Mouse (Mus musculus) stomach, postnatal 0 days (tissue): ENCODE measurements at regions not wholly inside any gene's neighbourhood (a gene's known extent, or its start where the extent isn't known, plus 50 kb on each side); places are given as distances from the start of the nearest gene placed in this dataset.

Experiments
- ATAC-seq: fragments of 200-750 bp; cut with Nextera tagmentation; 2 replicates; pipeline ENCODE4 v1.8.0; 2017; ENCODE audit not compliant: low FRiP score, low TSS enrichment
- DNase-seq: peaks from one replicate; pipeline ENCODE4 v3.0.0-alpha.2; 2016; ENCODE audit warnings: low spot score
- H3K27ac ChIP-seq: fragments of 300-500 bp; sonication (generic); replicated peaks from 2 replicates; pipeline ENCODE4 v1.5.1; 2014; ENCODE audit warnings: mild to moderate bottlenecking, control low read depth
- H3K27me3 ChIP-seq: fragments of 300-500 bp; sonication (generic); 2 replicates; pipeline ENCODE4 v1.6.1; 2014; ENCODE audit warnings: low read length; ENCODE audit not compliant: control insufficient read depth, insufficient read depth
- H3K36me3 ChIP-seq: fragments of 300-500 bp; sonication (generic); 2 replicates; pipeline ENCODE4 v1.6.1; 2014; ENCODE audit warnings: low read length, mixed read lengths; ENCODE audit not compliant: control insufficient read depth, insufficient read depth
- H3K4me1 ChIP-seq: fragments of 300-500 bp; sonication (generic); replicated peaks from 2 replicates; pipeline ENCODE4 v1.6.1; 2014; ENCODE audit warnings: antibody characterized with exemption; ENCODE audit not compliant: control insufficient read depth, insufficient read depth
- H3K4me2 ChIP-seq: fragments of 300-500 bp; sonication (generic); replicated peaks from 2 replicates; pipeline ENCODE4 v1.6.1; 2014; ENCODE audit warnings: low read depth, mild to moderate bottlenecking, control low read depth, moderate library complexity
- H3K4me3 ChIP-seq: fragments of 300-500 bp; sonication (generic); 2 replicates; pipeline ENCODE4 v1.5.1; 2014; ENCODE audit warnings: low read depth, low read length, control low read depth
- H3K9ac ChIP-seq: fragments of 300-500 bp; sonication (generic); 2 replicates; pipeline ENCODE4 v1.6.1; 2014; ENCODE audit warnings: mild to moderate bottlenecking, low read length, control low read depth, mixed read lengths
- H3K9me3 ChIP-seq: fragments of 300-500 bp; sonication (generic); 2 replicates; pipeline ENCODE4 v1.6.1; 2016; ENCODE audit warnings: low read length; ENCODE audit not compliant: control insufficient read depth
- CTCF ChIP-seq: IDR thresholded peaks from 2 replicates; pipeline ENCODE4 v1.5.1; 2016; ENCODE audit warnings: antibody characterized with exemption, low read depth, mild to moderate bottlenecking, moderate library complexity
- EP300 ChIP-seq: optimal IDR thresholded peaks from 2 replicates; pipeline ENCODE3; 2016; ENCODE audit warnings: antibody characterized with exemption
- WGBS: fragments of 180-500 bp; shearing (Covaris S2); extraction: QIAGEN DNeasy Blood & Tissue Kit; methylation state at CpG from one replicate; pipeline ENCODE4 v1.1.7; 2014; 5-methylcytosine and 5-hydroxymethylcytosine counted together

DNA sequence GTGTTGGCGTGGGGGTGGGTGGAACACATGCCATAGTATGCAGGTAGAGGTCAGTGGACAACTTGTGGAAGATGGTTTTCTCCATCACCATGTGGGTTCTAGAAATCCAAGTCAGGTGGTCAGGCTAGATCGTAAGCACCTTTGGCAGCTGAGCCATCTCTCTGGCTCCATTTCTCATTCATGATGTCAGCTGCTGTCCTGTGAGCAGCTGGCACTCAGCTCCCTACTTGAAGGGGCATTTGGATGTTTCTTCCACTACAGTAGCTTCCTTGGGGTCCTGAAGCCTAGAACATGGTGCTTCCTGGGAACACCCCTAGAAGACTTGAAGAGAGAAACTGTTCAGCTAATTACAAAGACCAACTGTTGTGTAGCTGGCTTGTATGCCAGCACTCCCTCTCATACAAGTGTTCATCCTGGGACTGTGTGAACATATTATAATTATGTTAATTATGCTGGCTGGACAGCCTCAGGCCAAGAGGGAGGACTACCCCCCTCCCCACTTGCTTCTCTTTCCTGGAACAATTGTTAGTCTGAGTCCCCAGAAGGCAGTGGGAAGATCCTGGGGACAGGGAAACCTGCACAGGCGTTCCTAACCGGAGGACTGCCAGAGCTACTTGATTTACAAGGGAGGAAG lies 160.4 kb downstream of the C1d start:
- 68% methylated on average over 4 of the region's 4 CpGs for WGBS
- ATAC-seq (no peak), DNase-seq (no peak)
- Histone ChIP-seq H3K9me3 (no peaks in the 10 kb centered on the region), H3K4me2 (no peak overlapping the region), H3K9ac (no peak overlapping the region), H3K27ac (no peak overlapping the region), H3K36me3 (no peaks in the 10 kb centered on the region), H3K4me3 (no peak overlapping the region), H3K4me1 (no peaks in the 10 kb centered on the region), H3K27me3 (no peaks in the 10 kb centered on the region)
- TF ChIP-seq CTCF (no peak), EP300 (no peak)

DNA sequence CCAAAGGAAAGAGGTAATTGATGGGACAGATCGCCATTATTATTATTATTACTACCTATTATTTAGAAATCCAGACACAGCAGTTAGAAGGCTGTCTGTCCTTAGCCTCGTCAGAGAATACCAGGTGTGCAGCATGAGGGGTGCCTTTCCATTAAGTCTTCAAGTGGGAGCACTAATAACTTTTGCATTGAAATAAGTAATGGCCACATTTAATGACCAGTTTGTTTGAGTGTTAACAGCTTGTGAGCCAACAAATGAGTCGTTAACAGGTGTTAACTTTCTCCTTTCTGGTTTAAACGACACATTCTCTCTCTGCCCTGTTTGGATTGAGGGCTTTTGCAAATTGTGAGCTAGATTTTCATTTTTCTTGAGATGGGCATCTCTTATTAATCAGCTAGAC lies 184.8 kb downstream of the C1d start:
- H3K4me1 ChIP-seq, result no peaks in the 10 kb centered on the region
- no peak overlapping the region for H3K9ac ChIP-seq
- H3K4me3 ChIP-seq, result no peak overlapping the region
- no peak for DNase-seq
- no peak for ATAC-seq
- no peaks in the 10 kb centered on the region for H3K36me3 ChIP-seq
- H3K9me3 ChIP-seq, result no peaks in the 10 kb centered on the region
- H3K27ac ChIP-seq, result no peak overlapping the region
- TF ChIP-seq CTCF, result no peak
- no peak for TF ChIP-seq EP300
- no peak overlapping the region for H3K4me2 ChIP-seq
- WGBS, result 43% methylated on average over 4 of the region's 4 CpGs
- no peaks in the 10 kb centered on the region for H3K27me3 ChIP-seq

DNA sequence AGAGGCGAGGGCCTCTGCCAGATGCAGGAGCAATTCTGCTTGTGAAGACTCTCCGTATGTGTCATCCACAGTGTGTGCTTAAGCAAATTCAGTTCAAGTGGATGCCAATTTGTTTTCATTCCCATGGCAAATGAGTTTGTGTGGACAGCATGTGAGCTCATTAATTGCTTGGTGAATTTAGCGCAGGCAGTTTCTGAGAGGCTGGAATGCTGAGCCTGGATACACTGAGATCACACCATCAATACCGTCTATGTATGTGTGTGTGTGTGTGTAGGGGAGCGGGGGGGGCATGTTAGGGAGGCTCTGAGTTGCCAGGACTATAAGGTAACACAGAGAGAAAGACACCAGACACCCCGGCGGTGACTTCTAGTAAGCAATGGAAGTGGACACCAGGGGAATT lies 191.9 kb downstream of the C1d start:
- no peak overlapping the region for H3K4me3 ChIP-seq
- no peak for ATAC-seq
- WGBS, result 88% methylated on average over 7 of the region's 7 CpGs

DNA sequence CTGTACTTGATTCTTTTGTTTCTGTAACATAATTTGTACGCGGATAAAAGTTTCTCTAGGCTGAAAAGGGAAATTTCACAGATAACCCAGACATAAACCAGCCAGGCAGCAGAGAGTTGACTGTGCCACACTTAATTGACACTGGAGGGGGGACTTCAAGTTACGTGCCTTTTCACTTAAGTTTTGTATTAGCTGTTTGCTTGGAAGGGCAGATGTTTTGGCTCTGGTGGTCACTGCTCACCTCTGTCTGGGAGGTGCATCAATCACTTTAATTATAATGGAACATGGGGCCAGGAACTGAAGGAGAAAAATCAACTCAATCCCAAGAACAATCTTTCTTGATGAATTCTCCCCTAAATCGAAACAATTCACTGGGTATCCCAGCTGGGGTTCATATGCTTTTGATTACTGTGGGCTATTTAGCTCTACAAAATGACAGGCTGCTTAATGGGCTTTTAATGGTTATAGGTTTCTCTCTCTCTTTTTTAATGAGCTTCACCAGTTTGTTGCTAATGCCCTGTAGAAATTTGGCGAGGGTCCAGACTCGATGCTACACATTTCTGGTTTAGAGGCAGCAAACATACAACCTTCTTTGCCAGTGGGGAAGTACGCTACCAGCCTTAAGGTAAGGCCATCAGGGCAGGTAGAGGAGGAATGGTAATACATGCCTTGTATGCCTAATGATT lies 193.1 kb downstream of the C1d start:
- 59% methylated on average over 7 of the region's 7 CpGs for WGBS
- DNase-seq (no peak), ATAC-seq (no peak)
- no peak for TF ChIP-seq CTCF
- TF ChIP-seq EP300, result no peak
- Histone ChIP-seq H3K36me3 (no peaks in the 10 kb centered on the region), H3K27ac (no peak overlapping the region), H3K9me3 (no peaks in the 10 kb centered on the region), H3K4me1 (no peaks in the 10 kb centered on the region), H3K27me3 (no peaks in the 10 kb centered on the region), H3K9ac (no peak overlapping the region), H3K4me2 (no peak overlapping the region), H3K4me3 (no peak overlapping the region)

More for the DNA sequence above, 191.9 kb downstream of the C1d start:
- no peak overlapping the region for H3K9ac ChIP-seq
- H3K4me1 ChIP-seq, result no peaks in the 10 kb centered on the region
- DNase-seq, result no peak
- TF ChIP-seq CTCF (no peak), EP300 (no peak)
- no peaks in the 10 kb centered on the region for H3K9me3 ChIP-seq
- no peak overlapping the region for H3K27ac ChIP-seq
- no peaks in the 10 kb centered on the region for H3K27me3 ChIP-seq
- H3K4me2 ChIP-seq, result no peak overlapping the region
- H3K36me3 ChIP-seq, result no peaks in the 10 kb centered on the region

DNA sequence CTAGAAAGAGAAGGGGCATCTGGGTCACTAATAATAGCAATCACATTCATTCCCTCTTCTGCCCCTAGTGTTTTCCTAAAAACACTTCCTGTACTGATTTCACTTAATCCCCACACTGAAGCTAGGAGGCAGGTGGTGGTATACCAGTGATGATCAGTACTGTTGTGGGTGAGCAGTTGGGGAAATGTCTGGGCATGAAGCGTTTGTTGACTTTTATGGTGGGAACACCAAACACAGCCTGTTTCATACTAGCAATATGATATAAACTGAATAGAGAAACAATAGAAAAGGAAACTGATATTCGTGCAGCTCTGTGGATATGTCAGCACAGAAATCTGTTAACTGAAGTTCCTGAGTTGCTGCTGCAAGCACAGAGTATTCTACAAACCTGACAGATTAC lies 194.1 kb downstream of the C1d start:
- TF ChIP-seq CTCF (no peak), EP300 (no peak)
- H3K9me3 ChIP-seq, result no peaks in the 10 kb centered on the region
- H3K27me3 ChIP-seq, result no peaks in the 10 kb centered on the region
- no peak overlapping the region for H3K4me2 ChIP-seq
- no peak overlapping the region for H3K4me3 ChIP-seq
- no peaks in the 10 kb centered on the region for H3K4me1 ChIP-seq
- H3K9ac ChIP-seq, result no peak overlapping the region
- no peaks in the 10 kb centered on the region for H3K36me3 ChIP-seq
- no peak for ATAC-seq
- no peak for DNase-seq
- WGBS, result 65% methylated on average over 2 of the region's 2 CpGs
- H3K27ac ChIP-seq, result no peak overlapping the region

DNA sequence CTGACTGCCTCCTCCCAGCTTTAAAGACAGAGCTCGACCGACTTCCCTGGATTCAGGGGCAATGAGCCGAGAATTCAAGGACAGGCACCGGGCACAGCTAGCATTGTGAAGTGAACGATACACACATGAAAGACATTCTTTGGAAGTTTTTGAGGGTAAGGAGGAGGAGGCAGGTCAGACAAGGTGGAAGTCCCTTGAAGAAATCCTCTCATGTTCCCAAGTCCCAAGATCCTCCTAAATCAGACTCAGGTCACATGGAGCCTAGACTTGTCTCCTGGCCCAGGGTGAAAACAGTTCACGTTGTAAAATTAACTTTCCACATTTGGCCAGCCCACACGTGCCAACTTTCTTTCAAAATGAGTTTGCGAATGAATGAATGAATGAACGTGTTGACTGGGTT lies 196.2 kb downstream of the C1d start:
- Histone ChIP-seq H3K4me1 (no peaks in the 10 kb centered on the region), H3K36me3 (no peaks in the 10 kb centered on the region), H3K4me3 (no peak overlapping the region), H3K9ac (no peak overlapping the region), H3K27me3 (no peaks in the 10 kb centered on the region), H3K9me3 (no peaks in the 10 kb centered on the region), H3K4me2 (no peak overlapping the region), H3K27ac (no peak overlapping the region)
- DNase-seq (no peak), ATAC-seq (no peak)
- WGBS, result 68% methylated on average over 9 of the region's 9 CpGs
- TF ChIP-seq CTCF, result no peak
- TF ChIP-seq EP300, result no peak
